Mouse (Mus musculus) bone marrow, adult 2 months (tissue): ENCODE results near the gene Krtcap2.

Source experiments
- CTCF ChIP-seq: fragments of 200-500 bp; IDR thresholded peaks from 2 replicates; pipeline ENCODE4 v1.5.1; 2011; ENCODE audit warnings: low read length, control low read depth; ENCODE audit not compliant: control insufficient read depth, insufficient read depth
- POLR2A ChIP-seq: fragments of 200-500 bp; IDR thresholded peaks from 2 replicates; pipeline ENCODE4 v1.6.1; 2011; ENCODE audit warnings: low read depth, mild to moderate bottlenecking, control low read depth, low read length, borderline replicate concordance; ENCODE audit not compliant: control insufficient read depth

- TF ChIP-seq CTCF (no peak), POLR2A (no peak)
These were observed 32.9 kb downstream of the Krtcap2 start for GRCm38 (mm10) chr3:89278643-89279042.
